Mouse (Mus musculus) forebrain, embryonic 15.5 days (tissue): ENCODE measurements around the gene Edf1. TPM values are rescaled to one million over a fixed set of nuclear protein-coding genes. Genes with fewer than 3 reads are reported as not detected.

Source experiments
- ATAC-seq: fragments of 200-750 bp; cut with Nextera tagmentation; replicated peaks from 2 replicates; pipeline ENCODE4 v1.8.0; 2017; ENCODE audit warnings: mild to moderate bottlenecking, moderate TSS enrichment, moderate library complexity
- H3K27ac ChIP-seq: fragments of 300-500 bp; sonication (generic); replicated peaks from 2 replicates; pipeline ENCODE4 v1.5.1; 2015; ENCODE audit warnings: mild to moderate bottlenecking, inconsistent platforms
- H3K27me3 ChIP-seq: fragments of 300-500 bp; sonication (generic); 2 replicates; pipeline ENCODE4 v1.6.1; 2015; ENCODE audit warnings: inconsistent platforms
- H3K36me3 ChIP-seq: fragments of 300-500 bp; sonication (generic); 2 replicates; pipeline ENCODE4 v1.6.1; 2015; ENCODE audit warnings: mild to moderate bottlenecking, inconsistent platforms
- H3K4me1 ChIP-seq: fragments of 300-500 bp; sonication (generic); 2 replicates; pipeline ENCODE4 v1.6.1; 2015; ENCODE audit warnings: inconsistent platforms
- H3K4me2 ChIP-seq: fragments of 300-500 bp; sonication (generic); replicated peaks from 2 replicates; pipeline ENCODE4 v1.6.1; 2015; ENCODE audit warnings: mild to moderate bottlenecking, inconsistent platforms
- H3K4me3 ChIP-seq: fragments of 300-500 bp; sonication (generic); 2 replicates; pipeline ENCODE4 v1.5.1; 2015; ENCODE audit warnings: mild to moderate bottlenecking, inconsistent platforms
- H3K9ac ChIP-seq: fragments of 300-500 bp; sonication (generic); replicated peaks from 2 replicates; pipeline ENCODE4 v1.6.1; 2015; ENCODE audit warnings: mild to moderate bottlenecking, inconsistent platforms
- H3K9me3 ChIP-seq: fragments of 300-500 bp; sonication (generic); 2 replicates; pipeline ENCODE4 v1.6.1; 2016; ENCODE audit warnings: inconsistent platforms
- WGBS: fragments of 180-500 bp; shearing (Covaris S2); methylation state at CpG from one replicate; pipeline ENCODE4 v1.1.7; 2015; ENCODE audit warnings: mixed read lengths; 5-methylcytosine and 5-hydroxymethylcytosine counted together
- polyA plus RNA-seq: library from polyadenylated mRNA; unstranded; fragments of >200 nt; fragmentation: Nextera tagmentation; extraction: Ambion mirVana; gene quantifications from 2 replicates; pipeline ENCODE4 v1.2.1, GENCODE M21; 2015

Gene Edf1
- polyA plus RNA-seq, 1 experiment from 2014 or later: 368 TPM

DNA sequence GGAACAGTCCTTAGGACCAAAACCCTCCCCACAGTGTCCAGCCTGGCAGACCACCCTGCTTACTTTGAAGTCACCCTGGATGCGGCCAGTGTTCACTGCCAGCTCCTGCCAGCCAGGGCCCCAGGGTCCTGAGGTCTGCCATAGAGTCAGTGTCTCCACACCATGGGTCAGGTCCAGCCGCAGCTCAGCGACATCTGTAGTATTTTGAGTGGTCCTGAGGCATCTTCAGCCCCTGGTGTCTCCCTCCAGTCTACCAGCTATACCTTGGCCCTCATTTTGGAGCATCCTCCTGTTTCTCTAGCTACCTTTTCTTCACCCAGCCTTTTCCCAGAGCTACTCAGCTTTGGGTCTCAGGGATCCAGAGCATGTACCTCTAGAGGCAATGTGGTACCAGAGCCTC is 11.7 kb downstream of the Edf1 start:
- no peak overlapping the region for H3K4me3 ChIP-seq
- peaks cover 18% of the 10 kb centered on the region; the same call in 1 of the 2 replicates for H3K36me3 ChIP-seq
- no peaks in the 10 kb centered on the region for H3K9me3 ChIP-seq
- ATAC-seq: no peak
- no peak overlapping the region for H3K27ac ChIP-seq
- H3K4me2 ChIP-seq: no peak overlapping the region
- peaks cover 17% of the 10 kb centered on the region for H3K4me1 ChIP-seq
- no peak overlapping the region for H3K9ac ChIP-seq
- WGBS: 92% methylated on average over 3 of the region's 3 CpGs
- H3K27me3 ChIP-seq: no peaks in the 10 kb centered on the region

DNA sequence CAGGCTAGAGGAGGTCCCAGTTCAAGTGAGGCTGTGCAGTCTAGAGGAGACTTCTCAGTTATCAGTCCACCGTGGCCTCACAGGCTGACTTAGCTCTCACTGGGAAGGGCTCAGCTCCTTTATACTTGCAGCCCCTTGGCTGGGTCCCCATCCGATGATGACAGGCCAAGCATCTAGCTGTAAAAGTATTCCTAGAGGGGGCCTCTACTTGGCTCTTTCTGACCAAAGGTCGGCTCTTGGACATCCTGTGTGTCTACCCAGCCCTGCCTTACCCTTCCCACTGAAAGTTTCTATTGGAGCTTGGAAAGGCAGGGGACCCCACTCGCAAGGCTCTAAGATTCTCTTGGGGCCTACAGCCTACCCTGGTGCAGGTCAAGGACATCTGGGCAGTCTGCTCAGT is 13.6 kb downstream of the Edf1 start:
- 95% methylated on average over 4 of the region's 4 CpGs for WGBS
- Histone ChIP-seq H3K9me3 (no peaks in the 10 kb centered on the region), H3K4me1 (peaks cover 26% of the 10 kb centered on the region), H3K27me3 (peaks cover 7% of the 10 kb centered on the region), H3K4me2 (no peak overlapping the region), H3K27ac (no peak overlapping the region), H3K4me3 (no peak overlapping the region), H3K36me3 (peaks cover 7% of the 10 kb centered on the region; the same call in 1 of the 2 replicates), H3K9ac (no peak overlapping the region)
- no peak for ATAC-seq

DNA sequence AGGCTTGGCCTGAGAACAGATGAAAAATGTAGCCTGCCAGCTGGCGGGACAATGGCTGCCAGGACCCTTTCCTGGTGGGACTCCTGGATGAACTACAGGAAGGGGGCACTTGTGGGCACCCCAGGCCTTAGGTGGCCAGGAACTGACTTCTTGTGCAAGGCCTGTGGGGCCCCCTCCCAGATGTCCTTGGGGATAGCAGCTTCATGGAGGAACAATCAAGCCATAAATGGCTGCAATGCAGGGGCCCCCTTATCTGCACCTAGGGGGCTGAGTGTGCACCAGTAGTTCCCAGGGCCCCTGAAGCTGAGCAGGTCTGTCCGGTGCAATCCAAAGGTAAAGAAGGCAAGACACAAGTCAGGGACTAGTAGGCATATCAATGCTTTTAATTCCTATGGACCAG is 15.4 kb downstream of the Edf1 start:
- no peak overlapping the region for H3K4me3 ChIP-seq
- 93% methylated on average over 2 of the region's 2 CpGs for WGBS
- H3K4me1 ChIP-seq: peaks cover 38% of the 10 kb centered on the region
- no peak for ATAC-seq
- H3K27me3 ChIP-seq: peaks cover 25% of the 10 kb centered on the region
- no peaks in the 10 kb centered on the region for H3K9me3 ChIP-seq
- peaks cover 7% of the 10 kb centered on the region; the same call in 1 of the 2 replicates for H3K36me3 ChIP-seq
- H3K4me2 ChIP-seq: no peak overlapping the region
- no peak overlapping the region for H3K27ac ChIP-seq
- H3K9ac ChIP-seq: no peak overlapping the region

DNA sequence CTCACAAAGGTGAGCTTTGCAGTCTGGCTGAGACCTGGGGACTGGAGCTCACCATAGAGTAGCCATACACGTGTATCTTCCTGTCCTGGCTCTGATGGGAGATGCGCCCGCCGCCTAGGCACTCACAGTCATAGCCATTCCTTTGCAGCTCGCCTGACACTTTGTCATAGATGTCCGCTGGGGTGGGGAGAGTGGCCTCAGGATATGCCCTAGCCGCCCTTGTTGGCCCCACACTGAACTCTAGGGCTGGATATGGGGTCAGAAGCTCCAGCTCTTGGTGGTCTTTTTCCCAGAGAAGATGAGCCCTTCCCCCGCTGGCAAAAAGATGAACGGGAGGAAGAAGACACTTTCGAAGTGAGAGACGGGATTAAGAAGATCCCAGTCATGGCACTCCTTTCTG is 16.5 kb downstream of the Edf1 start:
- peak; percentile 1; the same call in 1 of the 2 replicates for ATAC-seq
- peaks cover 36% of the 10 kb centered on the region for H3K27me3 ChIP-seq
- peak overlapping the region; percentile 57 for H3K4me3 ChIP-seq
- H3K4me1 ChIP-seq: peaks cover 48% of the 10 kb centered on the region
- H3K27ac ChIP-seq: peak overlapping the region; percentile 95
- 18% methylated on average over 11 of the region's 11 CpGs for WGBS
- peak overlapping the region; percentile 81 for H3K4me2 ChIP-seq
- H3K9me3 ChIP-seq: no peaks in the 10 kb centered on the region
- peak overlapping the region; percentile 55 for H3K9ac ChIP-seq
- peaks cover 7% of the 10 kb centered on the region; the same call in 1 of the 2 replicates for H3K36me3 ChIP-seq

DNA sequence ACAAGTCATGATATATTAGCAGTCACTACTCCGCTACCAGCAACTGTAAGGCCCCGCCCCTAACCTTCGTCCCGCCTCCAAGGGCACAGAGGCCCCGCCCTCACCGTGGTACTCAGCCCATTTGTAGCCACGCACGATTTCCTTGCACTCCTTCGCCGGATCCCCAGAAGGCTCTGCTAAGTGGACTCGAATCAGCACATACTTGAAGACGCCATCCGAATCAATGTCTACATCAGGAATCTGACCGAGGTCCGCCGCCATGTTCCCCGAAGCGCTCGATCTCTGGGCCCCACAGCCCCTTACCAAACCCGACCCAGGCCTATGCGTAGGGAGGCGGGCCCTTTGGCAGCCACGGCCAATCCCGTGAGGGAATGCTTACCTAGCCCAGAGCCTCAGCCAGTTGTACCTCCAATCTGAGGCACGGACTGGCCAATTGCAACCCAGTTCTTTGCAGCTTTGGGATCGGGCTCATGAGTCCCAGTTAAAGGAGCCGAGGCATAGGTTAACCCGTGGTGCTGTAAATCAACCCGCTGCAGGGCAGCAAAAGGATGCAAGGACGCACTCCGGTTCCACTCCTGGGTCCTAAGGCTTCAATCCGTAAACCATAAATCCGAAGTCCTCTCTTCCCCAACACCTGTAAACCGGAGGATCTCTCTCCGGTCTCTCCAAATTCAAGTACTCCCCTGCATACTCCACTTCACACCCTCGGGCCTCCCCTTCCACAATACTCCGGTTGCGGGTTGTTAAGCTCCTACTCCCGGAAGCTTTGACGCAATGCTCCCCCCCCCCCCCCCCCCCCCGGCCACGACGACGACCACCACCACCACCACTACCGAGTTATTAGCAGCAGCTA is 17.2 kb downstream of the Edf1 start, which contains the start of the genes Mamdc4 and Phpt1:
Mamdc4 (minus strand) TSS at position 267 of the 853 bp plus-strand sequence.
Phpt1 (minus strand) TSS at position 646 of the 853 bp plus-strand sequence.
- 0% methylated on average over 44 of the region's 45 CpGs for WGBS
- peak within 1 kb of the TSS; percentile 81 for H3K4me2 ChIP-seq
- peak within 1 kb of the TSS; percentile 95 for H3K27ac ChIP-seq
- H3K9me3 ChIP-seq: no peaks in the 10 kb centered on the region
- H3K4me3 ChIP-seq: peak within 1 kb of the TSS; percentile 57
- peaks cover under 1% of the 10 kb centered on the region; the same call in 1 of the 2 replicates for H3K36me3 ChIP-seq
- H3K27me3 ChIP-seq: peaks cover 43% of the 10 kb centered on the region
- H3K4me1 ChIP-seq: peaks cover 54% of the 10 kb centered on the region
- H3K9ac ChIP-seq: peak within 1 kb of the TSS; percentile 56
- ATAC-seq: peak; percentile 99

DNA sequence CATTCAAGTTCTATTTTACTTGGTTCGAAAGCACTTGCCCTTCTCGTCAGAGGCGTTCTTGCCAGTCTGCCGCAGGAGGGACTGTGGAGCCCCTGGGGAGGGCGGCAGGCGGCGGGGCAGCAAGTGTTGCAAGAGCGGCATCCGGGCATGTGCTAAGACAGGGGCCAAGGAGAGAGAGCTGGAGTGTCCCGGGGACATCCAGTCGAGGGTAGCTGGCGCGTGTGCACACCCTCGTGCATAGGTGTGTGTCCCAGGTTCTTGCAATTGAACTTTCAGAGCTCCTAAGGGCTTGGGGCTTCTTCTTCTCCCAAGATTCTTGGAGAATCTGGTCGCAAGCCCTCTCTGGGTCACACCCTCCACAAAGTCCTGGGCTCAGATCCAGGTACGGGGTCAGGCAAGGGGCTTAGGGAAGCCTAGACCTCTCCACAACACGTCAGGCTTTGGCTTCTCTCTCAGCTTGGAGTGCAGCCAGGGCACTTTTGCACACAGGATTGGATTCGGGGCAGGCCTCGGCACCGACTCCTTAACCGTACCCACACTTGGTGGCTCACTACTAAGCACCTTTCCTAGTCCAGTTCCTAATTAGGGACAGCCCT is 17.9 kb downstream of the Edf1 start:
- H3K27ac ChIP-seq: peak overlapping the region; percentile 95
- peak overlapping the region; percentile 57 for H3K4me3 ChIP-seq
- no peak for ATAC-seq
- peaks cover 50% of the 10 kb centered on the region for H3K27me3 ChIP-seq
- no peaks in the 10 kb centered on the region for H3K9me3 ChIP-seq
- WGBS: 7% methylated on average over 21 of the region's 21 CpGs
- H3K9ac ChIP-seq: peak overlapping the region; percentile 56
- H3K36me3 ChIP-seq: no peaks in the 10 kb centered on the region
- peak overlapping the region; percentile 81 for H3K4me2 ChIP-seq
- peaks cover 60% of the 10 kb centered on the region for H3K4me1 ChIP-seq

DNA sequence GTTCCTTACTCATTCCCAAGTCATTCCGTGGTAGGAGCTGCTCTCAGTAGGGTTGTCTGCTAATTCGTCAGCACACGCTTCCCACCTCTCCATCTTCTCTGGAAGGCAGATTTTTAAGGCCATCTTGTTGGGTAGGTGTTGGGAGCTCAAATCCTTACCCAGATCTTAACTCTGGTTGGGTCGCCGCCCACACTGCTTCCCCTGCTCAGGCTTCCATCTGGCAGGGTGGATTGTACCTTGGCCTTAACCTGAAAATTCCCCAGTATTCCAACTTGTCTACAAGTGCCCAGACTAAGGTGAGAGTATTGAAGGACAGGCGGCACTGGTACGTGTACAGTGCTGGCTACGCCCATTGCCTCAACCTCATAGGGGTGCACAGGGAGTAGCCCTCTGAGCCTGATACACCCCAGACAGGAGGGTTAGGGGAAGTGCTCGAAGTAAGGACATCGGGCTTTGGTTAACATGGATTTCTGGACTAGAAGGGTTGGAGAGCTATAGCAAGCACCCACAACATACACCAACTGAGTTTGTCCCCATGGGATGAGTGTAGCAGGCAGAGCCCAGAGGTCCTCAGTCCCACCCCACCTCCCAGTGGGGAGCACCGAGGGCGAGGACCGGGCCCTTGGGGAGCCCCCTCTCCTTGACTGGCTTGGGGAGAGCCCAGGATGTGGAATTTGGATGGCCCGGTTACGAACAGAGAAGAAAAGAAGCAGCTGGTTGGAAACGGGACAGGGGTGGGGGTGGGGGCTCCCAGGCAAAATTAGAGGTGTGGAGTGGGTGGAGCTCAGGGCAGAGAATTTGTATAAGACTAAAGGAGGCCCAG is 18.6 kb downstream of the Edf1 start:
- Histone ChIP-seq H3K4me3 (0 out of 2 replicates have a peak overlapping the region, but pooled peaks have one; percentile 57), H3K36me3 (no peaks in the 10 kb centered on the region), H3K27me3 (peaks cover 57% of the 10 kb centered on the region), H3K4me2 (no peak overlapping the region), H3K9me3 (no peaks in the 10 kb centered on the region), H3K4me1 (peaks cover 67% of the 10 kb centered on the region), H3K27ac (no peak overlapping the region), H3K9ac (peak overlapping the region; percentile 56; the same call in 1 of the 2 replicates)
- 71% methylated on average over 16 of the region's 16 CpGs for WGBS
- no peak for ATAC-seq

DNA sequence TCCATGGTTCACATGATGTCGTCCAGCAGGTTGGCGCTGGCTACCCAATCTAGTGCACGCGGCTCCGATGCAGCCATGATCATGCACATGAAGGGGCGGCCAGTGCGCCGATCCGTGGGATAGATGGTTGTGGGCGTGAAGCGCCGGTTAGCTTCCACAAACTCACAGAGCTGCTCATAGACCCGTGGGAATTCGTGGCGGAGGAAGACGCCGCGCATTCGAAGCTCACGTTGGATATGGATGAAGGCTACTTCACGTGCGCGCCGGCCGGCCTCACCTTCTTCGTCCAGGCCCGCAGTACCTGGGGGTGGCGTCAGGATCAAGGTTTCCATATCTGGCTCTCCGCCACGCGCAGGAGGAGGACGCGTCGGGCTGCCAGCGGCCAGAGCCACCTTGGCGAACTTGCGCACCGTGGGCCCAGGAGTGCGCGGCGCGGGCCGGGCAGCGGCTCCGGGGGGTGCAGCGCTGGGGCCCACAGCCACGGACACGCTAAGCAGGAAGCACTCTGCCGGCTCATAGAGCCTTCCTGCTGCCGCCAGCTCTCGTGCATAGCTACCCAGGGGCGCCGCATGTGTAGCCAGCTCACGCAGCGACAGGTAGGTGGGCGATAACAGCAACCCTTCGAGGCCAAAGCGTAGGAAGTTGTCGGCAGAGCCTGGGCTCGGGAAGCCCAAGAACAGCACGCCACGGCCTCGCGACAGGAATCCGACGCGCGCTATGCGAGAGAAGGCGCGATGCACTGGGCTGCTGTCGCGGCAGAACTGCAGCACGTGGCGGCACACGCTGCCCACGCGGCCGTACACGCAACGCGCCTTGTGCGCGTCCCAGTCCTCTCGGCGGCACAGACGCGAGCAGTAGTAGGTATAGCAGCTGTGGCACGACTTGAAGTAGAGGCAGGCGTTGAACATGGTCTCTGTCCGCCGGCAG is 19.6 kb downstream of the Edf1 start:
- Histone ChIP-seq H3K4me2 (peak overlapping the region; percentile 32), H3K9me3 (no peaks in the 10 kb centered on the region), H3K27ac (no peak overlapping the region), H3K27me3 (peaks cover 57% of the 10 kb centered on the region), H3K36me3 (no peaks in the 10 kb centered on the region), H3K4me1 (peaks cover 75% of the 10 kb centered on the region), H3K4me3 (peak overlapping the region; percentile 18), H3K9ac (no peak overlapping the region)
- WGBS: 14% methylated on average over 92 of the region's 92 CpGs
- no peak for ATAC-seq

DNA sequence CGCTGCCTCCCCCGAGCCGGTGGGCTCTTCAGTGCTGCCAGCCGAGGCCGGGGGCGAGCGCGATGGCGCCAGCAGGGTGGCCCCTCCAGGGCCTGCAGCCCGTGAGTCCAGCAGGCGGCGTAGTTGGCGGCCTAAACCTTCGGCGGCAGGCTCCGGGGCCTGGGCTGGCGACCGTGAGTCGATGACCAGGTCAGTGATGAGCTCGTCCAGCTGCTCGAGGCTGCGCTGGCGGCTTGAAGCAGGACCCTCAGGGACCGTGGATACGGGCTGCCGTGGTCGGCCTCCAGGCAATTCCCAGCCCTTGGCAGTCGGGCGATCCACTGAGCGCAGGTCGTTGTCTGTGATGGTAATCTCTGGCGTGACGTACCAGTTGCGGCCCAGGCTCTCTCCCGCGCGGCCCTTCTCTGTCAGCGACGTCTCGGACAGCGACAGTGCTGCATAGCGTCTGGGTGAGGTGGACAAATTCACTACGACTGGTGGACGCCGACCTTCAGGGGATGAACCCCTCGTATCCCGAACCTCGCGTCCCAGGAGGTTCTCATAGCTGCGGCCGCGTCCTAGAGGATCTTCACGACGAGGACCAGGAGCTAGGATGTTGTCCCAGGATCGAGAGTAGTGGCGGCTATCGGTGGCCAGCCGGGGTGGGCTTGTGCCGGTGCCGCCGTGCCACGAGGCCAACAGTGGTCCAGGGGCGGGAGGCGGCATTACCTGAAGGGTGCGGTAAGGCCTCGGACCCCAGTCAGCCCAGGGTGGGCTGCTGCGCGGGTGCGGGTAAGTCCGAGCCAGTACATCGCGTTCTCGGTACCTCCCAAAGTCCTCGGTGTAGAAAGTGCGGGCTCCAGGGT is 20.5 kb downstream of the Edf1 start:
- H3K4me2 ChIP-seq: peak overlapping the region; percentile 32
- H3K27me3 ChIP-seq: peaks cover 57% of the 10 kb centered on the region
- WGBS: 7% methylated on average over 75 of the region's 75 CpGs
- no peak for ATAC-seq
- no peak overlapping the region for H3K9ac ChIP-seq
- peaks cover 76% of the 10 kb centered on the region for H3K4me1 ChIP-seq
- no peak overlapping the region for H3K27ac ChIP-seq
- H3K9me3 ChIP-seq: no peaks in the 10 kb centered on the region
- no peaks in the 10 kb centered on the region for H3K36me3 ChIP-seq
- peak overlapping the region; percentile 18 for H3K4me3 ChIP-seq
